Mouse (Mus musculus): ENCODE measurements around the gene Faf2. TPM values are rescaled to one million over a fixed set of nuclear protein-coding genes. Genes with fewer than 3 reads are reported as not detected.
"Not testable (repeated sequence)": the region's sequence is repeated elsewhere in the genome, so short reads cannot be mapped to it uniquely, and the experiment has no call there.

Faf2 gene
- polyA plus RNA-seq, 1 experiment from 2014 or later, result 86.6 TPM

- H3K9me3 ChIP-seq, result no peaks in the 10 kb centered on the region
- ATAC-seq (ENCODE audit: insufficient number of reproducible peaks, insufficient read depth, low FRiP score, low TSS enrichment), result no peak
- WGBS, result 69% methylated on average over 3 of the region's 3 CpGs
- H3K9ac ChIP-seq, result no peak overlapping the region
- no peak overlapping the region for H3K4me3 ChIP-seq
- no peaks in the 10 kb centered on the region for H3K36me3 ChIP-seq
- H3K27me3 ChIP-seq, result peaks cover 15% of the 10 kb centered on the region; the same call in 1 of the 2 replicates
- H3K4me2 ChIP-seq (replicated peaks), result no peak overlapping the region
- 0 out of 2 replicates have a peak, but pooled peaks cover 12% of the 10 kb centered on the region for H3K4me1 ChIP-seq
- no peak overlapping the region for H3K27ac ChIP-seq
Measured at GRCm38 (mm10) chr13:54608002-54608401, 13.6 kb upstream of the Faf2 start.

GRCm38 (mm10) chr13:54608666-54609065 lies 12.9 kb upstream of the Faf2 start:
- Histone ChIP-seq H3K4me3 (no peak overlapping the region), H3K9me3 (no peaks in the 10 kb centered on the region), H3K27me3 (peaks cover 15% of the 10 kb centered on the region; the same call in 1 of the 2 replicates), H3K27ac (no peak overlapping the region), H3K4me2 (replicated peaks) (no peak overlapping the region), H3K9ac (no peak overlapping the region; the same call in 1 of the 2 replicates), H3K4me1 (0 out of 2 replicates have a peak, but pooled peaks cover 12% of the 10 kb centered on the region), H3K36me3 (no peaks in the 10 kb centered on the region)
- no peak for ATAC-seq (ENCODE audit: insufficient number of reproducible peaks, insufficient read depth, low FRiP score, low TSS enrichment)
- WGBS, result 14% methylated on average over 8 of the region's 8 CpGs

GRCm38 (mm10) chr13:54609301-54609700 lies 12.3 kb upstream of the Faf2 start:
- Histone ChIP-seq H3K36me3 (no peaks in the 10 kb centered on the region), H3K9me3 (no peaks in the 10 kb centered on the region), H3K27ac (no peak overlapping the region), H3K4me2 (replicated peaks) (no peak overlapping the region), H3K27me3 (peaks cover 15% of the 10 kb centered on the region; the same call in 1 of the 2 replicates), H3K9ac (no peak overlapping the region), H3K4me1 (0 out of 2 replicates have a peak, but pooled peaks cover 12% of the 10 kb centered on the region), H3K4me3 (no peak overlapping the region)
- 21% methylated on average over 1 of the region's 1 CpGs for WGBS
- ATAC-seq (ENCODE audit: insufficient number of reproducible peaks, insufficient read depth, low FRiP score, low TSS enrichment), result no peak

GRCm38 (mm10) chr13:54610613-54610971 lies 11.0 kb upstream of the Faf2 start:
- Histone ChIP-seq H3K27ac (no peak overlapping the region; the same call in 1 of the 2 replicates), H3K36me3 (no peaks in the 10 kb centered on the region), H3K4me3 (peak overlapping the region; percentile 59), H3K9me3 (no peaks in the 10 kb centered on the region), H3K27me3 (peaks cover 15% of the 10 kb centered on the region; the same call in 1 of the 2 replicates), H3K4me1 (0 out of 2 replicates have a peak, but pooled peaks cover 12% of the 10 kb centered on the region), H3K4me2 (replicated peaks) (peak overlapping the region; percentile 97), H3K9ac (peak overlapping the region; percentile 73)
- ATAC-seq (ENCODE audit: insufficient number of reproducible peaks, insufficient read depth, low FRiP score, low TSS enrichment), result no peak
- 4% methylated on average over 13 of the region's 13 CpGs for WGBS

GRCm38 (mm10) chr13:54610972-54611754 lies 10.4 kb upstream of the Faf2 start, which contains the start of gene Cltb:
Cltb (minus strand) TSS chr13:54611344.
- H3K4me1 ChIP-seq, result 0 out of 2 replicates have a peak, but pooled peaks cover 12% of the 10 kb centered on the region
- WGBS, result 2% methylated on average over 66 of the region's 66 CpGs
- no peaks in the 10 kb centered on the region for H3K9me3 ChIP-seq

GRCm38 (mm10) chr13:54613141-54613540 lies 8.4 kb upstream of the Faf2 start:
- not testable (repeated sequence) for H3K9me3 ChIP-seq; H3K36me3 ChIP-seq; H3K4me3 ChIP-seq; H3K27ac ChIP-seq; ATAC-seq (ENCODE audit: insufficient number of reproducible peaks, insufficient read depth, low FRiP score, low TSS enrichment); H3K4me2 ChIP-seq (replicated peaks); H3K9ac ChIP-seq
- H3K27me3 ChIP-seq, result peaks cover 15% of the 10 kb centered on the region; the same call in 1 of the 2 replicates
- 90% methylated on average over 8 of the region's 8 CpGs for WGBS
- 0 out of 2 replicates have a peak, but pooled peaks cover 12% of the 10 kb centered on the region for H3K4me1 ChIP-seq

More at GRCm38 (mm10) chr13:54610972-54611754, 10.4 kb upstream of the Faf2 start, which contains the start of gene Cltb:
- peak within 1 kb of the TSS; percentile 73 for H3K9ac ChIP-seq
- peak within 1 kb of the TSS; percentile 97 for H3K4me2 ChIP-seq (replicated peaks)
- peaks cover 15% of the 10 kb centered on the region; the same call in 1 of the 2 replicates for H3K27me3 ChIP-seq
- ATAC-seq (ENCODE audit: insufficient number of reproducible peaks, insufficient read depth, low FRiP score, low TSS enrichment), result no peak
- no peak within 1 kb of the TSS; the same call in 1 of the 2 replicates for H3K27ac ChIP-seq
- peak within 1 kb of the TSS; percentile 59 for H3K4me3 ChIP-seq
- no peaks in the 10 kb centered on the region for H3K36me3 ChIP-seq

GRCm38 (mm10) chr13:54616307-54616706 lies 5.3 kb upstream of the Faf2 start:
- Histone ChIP-seq H3K27ac (no peak overlapping the region), H3K36me3 (no peaks in the 10 kb centered on the region), H3K27me3 (no peaks in the 10 kb centered on the region), H3K9me3 (no peaks in the 10 kb centered on the region), H3K4me3 (no peak overlapping the region), H3K4me2 (replicated peaks) (no peak overlapping the region), H3K9ac (no peak overlapping the region), H3K4me1 (no peaks in the 10 kb centered on the region)
- 84% methylated on average over 8 of the region's 8 CpGs for WGBS
- no peak for ATAC-seq (ENCODE audit: insufficient number of reproducible peaks, insufficient read depth, low FRiP score, low TSS enrichment)

GRCm38 (mm10) chr13:54616998-54617397 lies 4.6 kb upstream of the Faf2 start:
- Histone ChIP-seq H3K9ac (no peak overlapping the region), H3K4me1 (no peaks in the 10 kb centered on the region), H3K4me3 (no peak overlapping the region), H3K9me3 (no peaks in the 10 kb centered on the region), H3K27me3 (no peaks in the 10 kb centered on the region), H3K36me3 (no peaks in the 10 kb centered on the region), H3K27ac (no peak overlapping the region), H3K4me2 (replicated peaks) (no peak overlapping the region)
- ATAC-seq (ENCODE audit: insufficient number of reproducible peaks, insufficient read depth, low FRiP score, low TSS enrichment), result no peak
- WGBS, result 67% methylated on average over 6 of the region's 6 CpGs

- Histone ChIP-seq H3K36me3 (no peaks in the 10 kb centered on the region; the same call in 1 of the 2 replicates), H3K9ac (peak overlapping the region; percentile 92), H3K4me2 (replicated peaks) (peak overlapping the region; percentile 83), H3K4me1 (peaks cover 13% of the 10 kb centered on the region), H3K9me3 (no peaks in the 10 kb centered on the region), H3K4me3 (peak overlapping the region; percentile 98), H3K27me3 (no peaks in the 10 kb centered on the region), H3K27ac (peak overlapping the region; percentile 86)
- 1% methylated on average over 27 of the region's 27 CpGs for WGBS
- 0 out of 2 replicates have a peak, but pooled peaks have one; percentile 38 for ATAC-seq (ENCODE audit: insufficient number of reproducible peaks, insufficient read depth, low FRiP score, low TSS enrichment)
Measured at GRCm38 (mm10) chr13:54621960-54622521, 457 bp downstream of the Faf2 start.

GRCm38 (mm10) chr13:54629128-54629527 lies 7.5 kb downstream of the Faf2 start:
- no peak for ATAC-seq (ENCODE audit: insufficient number of reproducible peaks, insufficient read depth, low FRiP score, low TSS enrichment)
- no peaks in the 10 kb centered on the region for H3K27me3 ChIP-seq
- H3K4me1 ChIP-seq, result 0 out of 2 replicates have a peak, but pooled peaks cover 2% of the 10 kb centered on the region
- no peak overlapping the region for H3K4me3 ChIP-seq
- peaks cover 5% of the 10 kb centered on the region; the same call in 1 of the 2 replicates for H3K36me3 ChIP-seq
- H3K9ac ChIP-seq, result no peak overlapping the region
- no peak overlapping the region for H3K4me2 ChIP-seq (replicated peaks)
- WGBS, result 85% methylated on average over 4 of the region's 4 CpGs
- no peak overlapping the region for H3K27ac ChIP-seq
- no peaks in the 10 kb centered on the region for H3K9me3 ChIP-seq

- Histone ChIP-seq H3K4me3 (no peak overlapping the region), H3K36me3 (0 out of 2 replicates have a peak, but pooled peaks cover 11% of the 10 kb centered on the region), H3K9ac (no peak overlapping the region), H3K9me3 (no peaks in the 10 kb centered on the region), H3K27me3 (no peaks in the 10 kb centered on the region), H3K4me2 (replicated peaks) (no peak overlapping the region), H3K27ac (no peak overlapping the region), H3K4me1 (no peaks in the 10 kb centered on the region)
- WGBS, result 75% methylated on average over 3 of the region's 3 CpGs
- ATAC-seq (ENCODE audit: insufficient number of reproducible peaks, insufficient read depth, low FRiP score, low TSS enrichment), result no peak
Measured at GRCm38 (mm10) chr13:54632731-54633277, 11.2 kb downstream of the Faf2 start.
